Mouse (Mus musculus): ENCODE results near the gene Gm3139.
"Not testable (repeated sequence)": the region's sequence is repeated elsewhere in the genome, so short reads cannot be mapped to it uniquely, and the experiment has no call there.

Gene Gm3139

DNA sequence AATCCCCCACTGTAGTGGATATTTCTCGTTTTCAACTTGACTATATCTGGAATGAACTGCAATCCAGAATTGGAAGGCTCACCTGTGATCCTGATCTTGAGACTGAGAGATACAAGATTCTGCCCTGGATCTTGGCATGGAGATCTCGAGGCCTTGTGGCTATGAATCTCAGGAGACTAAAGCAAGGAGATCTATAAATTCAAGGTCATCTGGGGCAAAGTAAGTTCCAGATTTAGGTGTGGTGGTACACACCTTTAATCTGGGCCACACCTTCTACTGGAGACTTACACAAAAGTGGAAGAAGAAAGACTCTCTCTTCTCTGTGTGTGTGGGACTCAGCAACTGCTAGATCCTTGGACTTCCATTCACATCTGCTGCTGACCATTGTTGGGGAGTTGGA lies at the start of gene Gm3139:
Gm3139 (plus strand) TSS at position 301 of the 400 bp plus-strand sequence.
- DNase-seq (ENCODE audit: low read depth): not testable (repeated sequence)
